Mouse (Mus musculus) left cerebral cortex, postnatal 10 days (tissue): ENCODE measurements around the gene H2afy. TPM values are rescaled to one million over a fixed set of nuclear protein-coding genes. Genes with fewer than 3 reads are reported as not detected.

Experiments used
- DNase-seq, 2 experiments: peaks; one replicate each; pipeline ENCODE4 v3.0.0; 2021 to 2022; ENCODE audit warnings: low spot score in 2 of 2, mixed read lengths in 1 of 2; ENCODE audit errors: extremely low spot score in 1 of 2
- intact Hi-C: fragments of 180-260 bp; cut with DNase I; formaldehyde crosslinking; loops from one replicate; pipeline ENCODE4 v1.15.1; 2025
- total RNA-seq, 2 experiments: library from RNA; stranded (reverse); gene quantifications; 2 replicates each; pipeline ENCODE4 v1.2.3; 2021

H2afy gene
- total RNA-seq, result 10 to 100 TPM; 86.3 to 92.1 TPM

- no peak for DNase-seq
- intact Hi-C loops, result no loop called here
Measured at GRCm38 (mm10) chr13:56136200-56136599, at the start of gene H2afy. Gene H2afy (minus strand): TSS chr13:56136361.

GRCm38 (mm10) chr13:56183687-56184086 is 47.5 kb upstream of the H2afy start:
- intact Hi-C loops, result no loop called here

GRCm38 (mm10) chr13:56181424-56181823 is 45.3 kb upstream of the H2afy start:
- DNase-seq, result peak in 1 of 2 experiments; percentile 33
- intact Hi-C loops, result no loop called here

More at GRCm38 (mm10) chr13:56183687-56184086, 47.5 kb upstream of the H2afy start:
- no peak for DNase-seq

GRCm38 (mm10) chr13:56178416-56179035 is 42.4 kb upstream of the H2afy start, which contains the start of gene Tifab:
Gene Tifab (minus strand): TSS chr13:56178885.
- intact Hi-C loops, result no loop called here
- DNase-seq, result no peak

- no peak for DNase-seq
- intact Hi-C loops, result no loop called here
Measured at GRCm38 (mm10) chr13:56176310-56176709, 40.1 kb upstream of the H2afy start.

- intact Hi-C loops, result no loop called here
- DNase-seq, result no peak
Measured at GRCm38 (mm10) chr13:56175848-56176247, 39.7 kb upstream of the H2afy start.

GRCm38 (mm10) chr13:56172901-56173545 is 36.9 kb upstream of the H2afy start:
- intact Hi-C loops, result no loop called here
- DNase-seq, result no peak

- intact Hi-C loops, result no loop called here
Measured at GRCm38 (mm10) chr13:56172106-56172505, 35.9 kb upstream of the H2afy start.

GRCm38 (mm10) chr13:56168403-56168781 is 32.2 kb upstream of the H2afy start:
- intact Hi-C loops, result no loop called here

More at GRCm38 (mm10) chr13:56172106-56172505, 35.9 kb upstream of the H2afy start:
- DNase-seq, result no peak

GRCm38 (mm10) chr13:56167446-56168402 is 31.6 kb upstream of the H2afy start:
- no peak for DNase-seq
- intact Hi-C loops, result no loop called here

More at GRCm38 (mm10) chr13:56168403-56168781, 32.2 kb upstream of the H2afy start:
- no peak for DNase-seq

GRCm38 (mm10) chr13:56165561-56165960 is 29.4 kb upstream of the H2afy start:
- no peak for DNase-seq
- intact Hi-C loops, result no loop called here

- DNase-seq, result no peak
- intact Hi-C loops, result no loop called here
Measured at GRCm38 (mm10) chr13:56164372-56164771, 28.2 kb upstream of the H2afy start.

- no peak for DNase-seq
- intact Hi-C loops, result no loop called here
Measured at GRCm38 (mm10) chr13:56163751-56164150, 27.6 kb upstream of the H2afy start.

GRCm38 (mm10) chr13:56162859-56163258 is 26.7 kb upstream of the H2afy start:
- intact Hi-C loops, result no loop called here
- no peak for DNase-seq

GRCm38 (mm10) chr13:56159614-56160363 is 23.6 kb upstream of the H2afy start:
- intact Hi-C loops, result no loop called here
- no peak for DNase-seq

GRCm38 (mm10) chr13:56159016-56159601 is 22.9 kb upstream of the H2afy start:
- intact Hi-C loops, result no loop called here

GRCm38 (mm10) chr13:56155671-56156070 is 19.5 kb upstream of the H2afy start:
- intact Hi-C loops, result no loop called here

More at GRCm38 (mm10) chr13:56159016-56159601, 22.9 kb upstream of the H2afy start:
- no peak for DNase-seq

GRCm38 (mm10) chr13:56155048-56155447 is 18.9 kb upstream of the H2afy start:
- no peak for DNase-seq
- intact Hi-C loops, result no loop called here

More at GRCm38 (mm10) chr13:56155671-56156070, 19.5 kb upstream of the H2afy start:
- DNase-seq, result no peak
